Mouse (Mus musculus): ENCODE results near the gene Ppt2.

Gene Ppt2

DNA sequence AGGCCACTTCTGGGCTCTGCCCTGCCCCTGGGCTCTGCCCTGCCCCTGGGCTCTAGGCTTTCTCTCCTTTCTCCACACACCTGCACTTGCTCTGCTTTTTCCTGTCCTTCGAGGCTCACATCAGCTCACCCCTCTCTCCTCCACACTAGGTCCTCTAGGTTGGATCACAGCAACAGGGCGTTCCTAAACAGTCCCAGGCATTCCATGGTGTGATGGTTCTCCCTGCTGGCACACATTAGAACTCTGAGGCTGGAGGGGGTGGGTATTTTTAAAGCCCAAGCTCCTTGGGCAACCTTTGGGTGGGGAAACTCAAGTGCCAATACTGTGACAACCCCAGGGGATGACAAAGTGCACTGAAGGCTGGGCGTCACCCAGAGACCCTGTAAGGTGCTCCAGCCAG lies 9.1 kb upstream of the Ppt2 start:
- DNase-seq, result no peak

DNA sequence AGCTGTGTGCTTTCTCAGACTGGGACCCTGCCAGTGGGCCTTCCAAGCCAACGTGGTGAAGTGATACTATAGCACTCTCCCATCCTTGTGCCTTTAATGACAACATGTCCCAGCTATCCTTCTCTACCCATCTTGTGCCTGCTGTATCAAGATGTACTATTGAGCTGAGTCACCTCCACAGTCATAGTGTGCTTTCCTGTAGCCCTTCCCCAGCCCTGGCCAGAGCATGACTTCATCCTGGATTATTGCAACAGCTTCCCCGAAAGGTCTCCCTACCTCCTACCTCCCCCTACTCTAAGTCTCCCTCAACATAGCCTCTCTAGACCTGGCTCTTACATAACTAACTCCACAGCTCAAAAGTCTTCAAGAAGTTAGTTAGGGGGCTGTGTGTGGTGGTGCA lies 7.4 kb upstream of the Ppt2 start:
- DNase-seq, result no peak

DNA sequence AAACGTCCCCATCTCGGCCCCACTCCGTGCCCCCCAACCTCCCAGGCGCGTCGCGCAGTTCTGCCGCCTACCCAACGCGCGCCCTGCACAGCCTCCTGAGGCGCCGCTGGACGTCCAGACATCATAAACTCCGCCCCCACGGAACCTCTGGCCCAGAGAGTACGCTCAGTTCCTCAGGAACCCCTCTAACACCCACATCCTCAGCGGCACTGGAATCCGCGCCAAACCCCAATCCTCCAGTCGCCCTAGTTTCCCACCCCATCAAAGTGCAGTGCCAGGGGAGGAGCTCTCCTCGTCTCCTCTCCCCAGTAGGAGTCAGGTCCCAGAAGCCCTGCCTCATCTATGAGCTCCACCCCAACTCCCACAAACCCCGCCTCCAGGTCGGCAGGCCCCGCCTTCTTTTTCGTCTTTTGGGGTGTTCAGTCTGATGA lies 4.0 kb upstream of the Ppt2 start:
- peak; percentile 84 to 90 for DNase-seq

- no peak for DNase-seq
These were observed 3.3 kb upstream of the Ppt2 start for GRCm38 (mm10) chr17:34631647-34632046.

- DNase-seq, result peak; percentile 65 to 73
These were observed 2.5 kb upstream of the Ppt2 start for GRCm38 (mm10) chr17:34630761-34631301.

DNA sequence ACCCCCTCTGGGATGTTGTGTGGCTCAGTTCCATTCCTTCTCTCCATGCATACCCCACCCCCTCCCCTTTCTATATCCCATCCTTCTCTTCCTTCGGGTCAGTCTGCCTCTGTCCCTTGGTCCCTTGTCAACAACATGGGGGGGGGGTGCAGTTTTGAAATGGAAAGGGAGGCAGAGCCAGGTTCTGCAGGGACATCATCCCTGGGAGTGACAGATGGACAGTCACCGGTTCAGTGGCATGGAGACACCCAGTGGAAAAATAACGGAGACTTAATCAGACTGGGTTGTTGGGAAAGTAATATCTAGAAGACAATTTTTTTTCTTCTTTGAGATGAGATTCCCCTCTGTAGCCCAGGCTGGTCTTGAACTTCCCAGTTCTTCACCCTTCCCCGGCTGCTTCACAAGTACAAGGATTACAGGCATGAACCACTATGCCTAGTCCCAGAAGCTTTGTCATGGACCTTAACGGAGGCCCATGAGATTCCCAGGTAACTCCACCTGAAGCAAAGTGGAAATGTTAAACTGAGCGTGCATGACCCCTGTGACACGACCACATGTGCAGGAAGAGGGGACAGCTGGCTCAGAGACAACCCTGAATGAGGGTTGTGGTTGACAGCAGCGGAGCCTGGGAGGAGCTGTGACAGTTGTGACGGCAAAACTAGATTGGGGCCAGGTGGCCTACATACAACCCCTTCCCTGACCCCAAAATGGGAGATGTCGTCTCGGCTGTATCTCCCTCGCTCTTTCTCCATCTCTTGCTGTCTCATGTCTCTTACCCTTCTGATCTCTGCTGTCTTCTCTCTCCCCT lies 1.7 kb upstream of the Ppt2 start:
- peak; percentile 81 to 88 for DNase-seq

DNA sequence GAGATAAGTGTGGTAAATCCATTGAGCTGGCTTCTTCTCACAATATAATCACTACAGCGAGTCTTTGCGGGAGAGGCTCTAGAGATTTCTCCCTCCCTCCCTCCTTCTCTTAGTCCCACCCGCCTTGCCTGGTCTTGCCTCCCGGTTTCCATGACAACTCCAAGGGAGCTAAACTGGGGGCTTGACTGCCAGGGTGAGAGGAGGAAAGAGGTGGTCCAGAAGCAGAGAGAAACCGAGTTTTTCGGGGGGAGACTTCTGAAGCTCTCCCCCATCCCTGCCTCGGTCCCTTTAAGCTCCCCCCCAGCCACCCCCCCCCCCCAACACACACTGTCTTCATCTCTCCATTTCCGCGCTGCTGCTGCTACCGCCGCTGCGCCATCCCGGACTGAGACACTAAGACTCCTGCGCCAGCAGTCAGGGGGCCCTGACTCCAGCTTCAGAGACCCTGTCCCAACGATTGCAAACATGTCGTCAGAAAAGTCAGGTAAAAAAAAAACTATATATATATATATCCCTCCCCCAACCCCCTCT lies 976 bp upstream of the Ppt2 start, which contains the start of gene Prrt1:
TSS of gene Prrt1 (plus strand) at position 313 of the 531 bp plus-strand sequence.
- peak in 1 of 2 experiments; percentile 48 for DNase-seq

- DNase-seq, result peak in 1 of 2 experiments; percentile 55
These were observed 296 bp upstream of the Ppt2 start for GRCm38 (mm10) chr17:34628644-34628967.

DNA sequence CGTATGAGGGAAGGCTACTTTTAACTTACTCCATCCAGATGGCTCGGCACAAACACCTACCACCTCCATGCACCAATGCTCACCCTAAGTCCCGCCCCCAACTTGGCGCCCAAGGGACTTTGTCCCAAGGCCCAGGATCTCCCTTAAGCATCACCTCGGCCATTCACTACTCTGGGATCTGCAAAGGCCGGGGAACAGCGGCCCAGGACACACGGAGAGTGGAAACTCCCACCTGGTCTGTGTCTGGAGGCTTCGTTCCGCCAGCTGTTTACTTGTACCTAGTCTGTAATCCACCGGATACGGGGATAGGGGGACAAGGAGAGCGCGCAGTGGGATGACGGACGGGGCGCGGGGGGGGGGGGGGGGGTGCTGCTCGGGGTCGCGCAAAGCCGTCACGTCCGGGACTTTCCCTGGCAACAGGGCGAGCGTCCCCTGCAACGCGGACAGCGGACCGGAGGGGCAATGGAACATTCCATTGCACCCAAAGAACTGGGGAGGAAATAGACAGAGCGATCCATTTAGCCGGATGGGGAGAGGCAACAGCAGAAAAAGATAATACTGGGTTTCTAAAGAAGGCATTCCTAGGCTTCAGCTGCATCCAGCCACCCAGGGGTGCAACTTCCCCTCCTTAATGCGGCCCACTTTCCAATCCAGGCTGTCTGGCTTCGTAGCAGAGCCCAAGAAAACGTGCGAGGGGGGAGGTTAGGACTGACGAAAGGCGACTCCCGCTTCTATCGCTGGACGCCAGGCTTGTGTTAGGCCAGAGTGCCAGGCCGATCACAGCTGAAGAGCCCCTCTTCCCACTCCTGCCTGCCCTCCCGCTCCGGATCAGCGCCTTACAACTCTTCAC lies 992 bp downstream of the Ppt2 start:
- DNase-seq, result peak; percentile 65 to 77

DNA sequence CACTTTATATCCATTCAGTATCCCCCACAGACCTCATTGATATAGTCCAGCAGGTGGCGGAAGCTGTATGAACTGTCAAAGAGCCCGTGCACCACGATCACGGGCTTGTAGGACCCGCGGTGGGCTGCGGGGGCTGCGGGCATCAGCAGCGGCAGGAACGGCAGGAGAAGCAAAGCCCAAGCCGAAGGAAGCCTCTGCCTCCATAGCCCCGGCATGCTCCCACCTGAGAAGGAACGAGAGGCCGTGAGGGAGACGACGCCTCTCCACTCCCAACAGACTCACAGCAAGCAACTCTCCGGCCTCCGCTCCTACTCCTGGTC lies 1.6 kb downstream of the Ppt2 start:
- peak in 1 of 2 experiments; percentile 54 for DNase-seq

- DNase-seq, result peak in 1 of 2 experiments; percentile 46
These were observed 2.1 kb downstream of the Ppt2 start for GRCm38 (mm10) chr17:34626062-34626772.

DNA sequence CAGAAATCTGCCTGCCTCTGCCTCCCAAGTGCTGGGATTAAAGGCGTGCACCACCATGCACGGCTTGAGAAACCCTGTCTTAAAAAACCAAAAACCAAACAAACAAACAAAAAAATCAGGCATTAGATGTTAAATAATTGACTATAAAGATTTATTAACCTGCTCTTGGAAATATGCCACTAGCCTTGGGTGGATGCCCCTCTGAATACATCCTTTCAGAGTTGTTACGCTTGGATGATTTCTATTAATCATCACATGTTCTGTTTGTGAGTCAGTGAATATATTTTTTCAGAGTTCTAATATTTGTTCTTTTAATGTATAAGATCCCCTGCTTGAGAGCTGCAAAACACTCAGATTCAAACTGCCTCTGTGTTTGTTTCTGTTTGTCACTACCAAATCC lies 3.3 kb downstream of the Ppt2 start:
- no peak for DNase-seq

- DNase-seq, result no peak
These were observed 5.1 kb downstream of the Ppt2 start for GRCm38 (mm10) chr17:34623161-34623560.

- no peak for DNase-seq
These were observed 7.3 kb downstream of the Ppt2 start for GRCm38 (mm10) chr17:34621006-34621405.

DNA sequence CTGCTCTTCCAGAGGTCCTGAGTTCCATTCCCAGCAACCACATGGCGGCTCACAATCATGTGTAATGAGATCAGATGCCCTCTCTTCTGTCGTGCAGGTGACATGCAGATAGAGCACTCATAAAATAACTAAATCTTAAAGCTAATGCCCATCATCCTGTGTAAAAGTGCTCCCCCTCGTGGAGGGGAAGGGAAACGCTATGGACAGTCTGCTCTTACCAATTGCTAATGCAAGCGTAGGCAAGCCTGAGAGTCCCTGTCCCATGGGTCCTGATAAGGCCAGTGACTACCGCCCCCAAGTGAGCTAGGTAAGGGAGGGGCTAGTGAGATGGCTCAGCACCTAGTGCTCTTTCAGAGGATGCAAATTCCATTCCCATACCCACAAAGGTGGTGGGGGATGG lies 9.3 kb downstream of the Ppt2 start:
- DNase-seq, result peak; percentile 57 to 73

GRCm38 (mm10) chr17:34615871-34616270 lies 12.4 kb downstream of the Ppt2 start, which contains the start of gene Egfl8:
Gene Egfl8 (minus strand): TSS chr17:34615971.
- no peak for DNase-seq

DNA sequence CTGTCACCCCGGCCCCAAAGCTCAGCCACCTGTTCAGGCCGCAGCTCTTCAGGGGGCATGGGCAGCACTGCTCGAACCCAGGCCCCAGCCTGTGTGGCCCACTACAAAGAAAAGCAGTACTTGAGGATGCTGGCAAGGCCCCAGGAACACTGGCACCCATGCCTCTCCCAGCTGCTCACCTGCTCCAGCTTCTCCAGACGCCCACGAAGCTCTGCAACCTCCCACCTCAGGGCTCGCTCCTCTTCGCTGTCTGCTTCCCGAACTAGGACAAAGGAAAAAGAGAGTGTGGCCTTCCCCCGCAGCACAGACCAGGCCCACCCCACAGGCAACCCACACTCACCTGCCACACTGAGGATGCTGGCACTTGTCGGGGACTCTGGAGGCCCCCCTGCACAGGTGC lies 14.5 kb downstream of the Ppt2 start:
- no peak for DNase-seq

DNA sequence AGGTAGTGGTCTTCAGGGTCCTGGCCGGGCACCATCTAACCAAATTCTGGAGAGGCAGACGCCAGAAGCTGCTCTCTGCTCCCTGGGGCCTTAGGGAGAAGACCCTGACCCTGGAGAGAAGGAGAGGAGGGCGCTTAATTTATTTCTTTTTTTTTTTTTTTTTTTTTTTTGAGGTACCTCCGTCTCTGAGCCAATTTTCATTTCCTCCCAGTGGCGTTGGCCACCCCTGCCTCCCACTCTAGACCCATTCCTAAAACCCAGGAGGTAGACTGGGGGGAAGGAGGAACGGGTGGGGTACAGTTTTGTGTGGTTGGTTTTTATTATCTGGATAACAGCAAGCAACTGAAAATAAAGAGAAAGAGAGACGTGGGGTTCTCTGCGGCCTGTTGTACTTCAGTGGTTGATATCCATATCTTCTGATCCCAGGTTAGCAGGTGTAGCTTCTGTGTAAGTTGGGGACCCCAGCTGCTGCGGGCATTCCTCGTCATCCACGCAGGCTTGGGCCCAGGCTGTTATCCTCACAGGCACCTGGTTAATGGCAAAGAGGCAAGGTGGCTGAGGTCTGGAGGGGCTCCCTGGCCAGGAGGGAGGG lies 15.2 kb downstream of the Ppt2 start:
- DNase-seq, result no peak

DNA sequence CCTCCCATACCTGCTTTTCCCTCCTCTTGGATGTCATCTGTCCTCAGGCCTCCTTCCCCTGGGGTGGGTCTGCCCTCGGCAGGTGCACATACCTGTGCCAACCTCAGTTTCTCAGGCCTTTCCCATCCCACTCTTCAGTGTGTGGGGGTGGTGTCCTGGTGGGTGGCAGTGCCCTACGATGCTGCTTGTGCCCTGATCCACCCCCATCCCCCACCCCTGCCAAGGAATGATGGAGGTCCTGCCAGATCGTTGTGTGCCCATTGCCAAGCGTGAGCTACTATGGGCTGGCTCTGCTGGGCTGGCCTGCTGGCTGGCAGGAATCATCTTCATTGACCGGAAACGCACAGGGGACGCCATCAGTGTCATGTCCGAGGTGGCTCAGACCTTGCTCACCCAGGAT lies 17.3 kb downstream of the Ppt2 start:
- DNase-seq, result no peak

DNA sequence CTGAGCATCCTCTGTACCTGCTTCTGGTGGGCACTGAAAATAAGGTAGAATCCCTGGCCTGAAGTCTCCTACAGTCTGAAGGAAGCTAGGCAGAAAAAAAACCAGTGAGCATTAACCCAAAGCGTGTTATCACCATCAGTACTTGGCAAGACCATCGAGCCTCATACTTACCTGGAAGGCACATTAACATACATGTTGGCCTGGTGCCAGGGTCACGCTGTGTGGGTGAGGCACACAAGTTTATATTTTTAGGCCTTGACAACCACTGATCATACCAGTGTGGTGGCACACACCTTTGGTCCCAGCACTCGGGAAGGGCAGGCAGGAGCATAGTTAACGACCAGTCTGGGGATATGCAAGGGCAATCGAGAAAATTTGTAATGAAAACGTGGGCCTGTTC lies 20.3 kb downstream of the Ppt2 start:
- DNase-seq, result no peak

GRCm38 (mm10) chr17:34606186-34607039 lies 21.9 kb downstream of the Ppt2 start:
- DNase-seq, result peak in 1 of 2 experiments; percentile 56
